Mouse (Mus musculus) right cerebral cortex, postnatal 4 days (tissue): ENCODE measurements around the gene Opa1.

Source experiments
- DNase-seq: peaks from one replicate; pipeline ENCODE4 v3.0.0-alpha.2; 2022

Gene Opa1

DNA sequence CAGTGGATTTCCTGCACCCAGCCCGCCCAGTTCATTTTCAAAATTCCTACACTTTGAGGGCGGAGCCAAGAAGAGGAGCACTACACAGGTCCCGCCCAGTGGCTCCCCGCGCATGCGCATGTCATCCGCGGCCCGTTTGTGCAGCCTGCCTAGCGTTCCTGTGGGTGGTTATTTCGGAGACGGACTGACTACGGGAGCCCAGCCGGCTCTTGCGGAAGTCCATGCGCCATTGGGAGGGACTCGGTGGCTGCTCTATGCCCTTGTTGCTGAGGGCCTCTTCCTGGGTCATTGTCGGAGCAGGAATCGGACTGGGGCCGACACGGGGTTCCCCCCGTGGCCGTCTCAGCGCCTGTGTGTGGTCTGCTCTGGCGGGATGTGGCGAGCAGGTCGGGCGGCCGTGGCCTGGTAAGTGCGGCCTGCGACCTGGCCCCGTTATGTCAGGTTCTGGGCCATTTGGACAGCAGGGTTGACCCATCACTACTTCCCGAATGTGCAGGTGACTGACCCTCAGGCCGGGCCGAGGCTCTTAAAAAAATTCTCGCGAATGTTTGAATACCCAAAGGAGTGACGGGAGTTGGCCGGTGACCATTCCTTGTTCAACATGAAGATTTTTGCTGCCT, at the start of gene Opa1:
Gene Opa1, plus strand, starts transcription at position 168 of the 620 bp plus-strand sequence.
- peak; percentile 97 for DNase-seq

DNA sequence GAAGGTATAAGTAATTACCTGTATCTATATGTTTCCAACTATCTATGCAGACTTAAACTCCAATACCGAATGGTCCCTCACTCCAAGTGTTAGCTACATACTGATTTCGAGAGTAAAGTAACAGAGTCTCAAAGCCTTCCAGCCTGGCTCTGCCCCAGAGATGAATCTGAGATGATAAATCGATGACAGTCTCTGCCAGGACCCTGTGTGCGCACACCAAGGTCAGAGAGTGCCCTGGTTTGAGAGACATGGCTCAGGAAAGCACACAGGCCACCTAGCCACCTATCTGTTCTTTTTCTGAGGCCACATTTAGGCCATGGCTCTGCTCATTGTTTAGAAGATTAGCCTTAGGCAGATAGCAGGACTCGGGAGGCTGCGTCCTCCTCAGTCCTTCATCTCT, 45.5 kb upstream of the Opa1 start:
- no peak for DNase-seq

DNA sequence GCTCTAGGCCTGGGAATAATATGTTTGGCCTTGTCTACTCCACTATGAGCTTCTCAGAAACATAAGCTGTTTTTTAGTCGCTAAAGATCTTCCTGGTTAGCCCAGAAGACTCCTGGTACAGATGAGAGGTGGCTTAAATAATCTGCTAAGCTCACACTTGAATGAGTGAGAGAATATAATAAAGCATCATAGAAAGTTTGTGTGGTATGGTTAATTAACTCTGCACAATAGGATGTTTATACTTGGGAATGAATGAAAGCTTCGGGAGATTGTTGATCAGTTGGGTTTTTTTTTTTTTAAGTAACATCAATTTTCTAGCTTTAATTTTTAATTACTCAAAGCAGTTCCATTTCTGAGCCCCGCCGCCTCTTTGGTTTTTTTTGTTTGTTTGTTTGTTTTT, 43.3 kb upstream of the Opa1 start:
- no peak for DNase-seq

DNA sequence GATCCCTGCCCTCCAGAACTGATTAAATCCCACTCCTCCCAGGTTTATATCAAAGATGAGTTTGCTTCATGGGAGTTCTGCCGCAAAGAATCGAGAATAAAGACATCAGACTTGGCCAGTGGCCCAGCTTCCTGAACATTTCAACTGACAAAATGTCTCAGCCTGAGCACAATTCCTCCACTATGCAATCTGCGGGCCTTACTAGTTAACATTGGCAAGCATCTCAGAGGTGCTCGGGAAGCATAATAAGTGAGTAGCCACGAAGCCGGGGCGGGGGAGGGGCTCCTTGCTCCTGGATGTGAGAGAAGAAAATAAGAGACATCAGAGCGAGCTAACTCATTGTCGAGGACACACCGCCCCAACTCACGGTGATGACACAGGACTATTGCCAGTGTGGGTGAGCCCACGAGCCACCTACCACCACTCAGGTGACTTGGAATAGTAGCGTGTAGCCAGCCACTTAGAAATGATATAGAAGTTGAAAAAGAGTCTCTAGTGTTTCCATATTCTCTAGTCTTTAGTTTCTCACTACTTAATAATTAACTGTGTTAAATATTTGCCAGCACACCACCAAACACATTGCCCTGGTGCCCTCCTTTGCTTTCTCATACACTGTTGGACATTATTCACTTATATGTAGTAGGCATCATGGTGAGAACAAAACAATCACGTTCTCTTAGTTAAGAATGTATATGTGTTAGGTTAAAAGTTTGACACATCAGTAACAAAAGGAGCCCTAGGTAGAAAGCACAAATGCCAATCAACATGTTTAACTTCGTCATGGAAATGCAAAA, 42.5 kb upstream of the Opa1 start:
- DNase-seq: peak; percentile 56

DNA sequence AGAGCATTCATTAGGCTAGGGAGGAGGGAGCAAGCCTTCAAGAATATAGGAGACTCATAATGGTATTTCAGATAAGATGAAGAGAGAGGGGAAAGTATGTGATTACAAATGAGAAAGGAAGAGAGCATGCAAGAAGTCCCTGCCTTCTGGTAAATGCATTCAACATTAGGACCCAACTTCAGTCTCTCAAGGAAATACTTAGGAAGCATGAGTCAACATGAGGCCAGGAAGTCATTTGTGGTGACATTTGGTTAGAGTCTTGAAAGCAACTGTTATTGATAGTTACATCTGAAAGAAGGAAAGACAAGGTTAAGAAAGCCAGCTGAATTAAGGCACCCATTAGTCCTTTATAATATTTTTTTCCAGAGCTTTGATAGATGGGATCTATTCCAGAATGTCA, 39.2 kb upstream of the Opa1 start:
- DNase-seq: no peak

DNA sequence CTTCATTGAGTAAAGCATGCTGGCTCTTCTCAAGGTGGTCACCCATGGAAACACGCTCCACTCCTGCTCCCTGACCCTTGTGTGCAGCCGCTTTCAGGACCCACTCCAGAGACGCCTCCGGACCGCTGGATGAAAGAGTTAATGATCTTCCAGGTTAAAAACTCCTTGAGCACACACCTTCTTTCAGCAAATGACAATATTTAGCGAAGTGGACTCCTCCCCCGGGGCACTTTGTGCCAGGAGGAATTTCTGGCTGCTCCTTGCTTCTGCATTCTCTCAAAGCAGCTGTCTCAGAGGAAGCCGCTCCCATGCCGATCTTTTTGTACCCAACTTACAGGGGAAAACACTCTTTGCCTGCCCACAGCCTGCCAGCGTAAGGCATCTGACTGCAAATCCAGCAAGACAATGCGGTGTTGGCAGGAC, 37.9 kb upstream of the Opa1 start:
- DNase-seq: peak; percentile 11

DNA sequence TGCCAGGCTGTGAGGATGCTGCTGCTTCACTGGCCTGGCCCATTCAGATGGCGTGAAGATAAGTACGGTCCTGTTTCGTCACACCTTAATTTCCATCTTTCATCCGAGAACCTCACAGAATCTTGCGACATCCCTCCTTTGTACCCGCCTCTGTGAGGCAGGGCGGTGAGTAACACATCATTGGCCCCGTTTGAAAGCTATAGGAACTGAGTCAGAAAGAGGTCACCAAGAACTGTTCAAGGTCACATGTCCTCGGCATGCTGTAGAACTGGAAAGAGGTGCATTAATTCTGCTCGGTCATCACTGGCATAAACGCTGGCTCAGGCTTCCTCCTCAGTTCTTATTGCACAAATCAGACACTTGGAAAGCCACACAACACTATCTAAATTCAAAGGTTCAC, 34.3 kb upstream of the Opa1 start, which contains the start of gene Atp13a4:
Gene Atp13a4, minus strand, starts transcription at position 36 of the 400 bp plus-strand sequence.
- DNase-seq: no peak

DNA sequence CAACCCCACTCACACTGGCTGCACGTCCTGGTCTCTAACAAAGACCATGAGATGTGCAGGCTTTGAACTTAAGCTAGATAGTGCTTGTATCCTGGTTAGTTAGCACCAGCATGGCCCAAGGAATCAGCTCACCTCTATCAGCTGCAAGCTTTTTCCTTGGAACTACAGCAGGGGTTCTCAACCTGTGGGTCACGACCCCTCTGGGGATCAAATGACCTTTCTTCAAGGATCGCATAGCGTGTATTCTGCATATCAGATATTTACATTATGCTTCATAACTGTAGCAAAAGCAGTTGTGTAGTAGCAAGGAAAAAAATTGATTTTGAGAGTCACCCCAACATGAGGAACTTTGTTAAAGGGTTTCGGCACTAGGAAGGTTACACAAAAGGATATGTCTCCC, 19.5 kb upstream of the Opa1 start:
- no peak for DNase-seq

DNA sequence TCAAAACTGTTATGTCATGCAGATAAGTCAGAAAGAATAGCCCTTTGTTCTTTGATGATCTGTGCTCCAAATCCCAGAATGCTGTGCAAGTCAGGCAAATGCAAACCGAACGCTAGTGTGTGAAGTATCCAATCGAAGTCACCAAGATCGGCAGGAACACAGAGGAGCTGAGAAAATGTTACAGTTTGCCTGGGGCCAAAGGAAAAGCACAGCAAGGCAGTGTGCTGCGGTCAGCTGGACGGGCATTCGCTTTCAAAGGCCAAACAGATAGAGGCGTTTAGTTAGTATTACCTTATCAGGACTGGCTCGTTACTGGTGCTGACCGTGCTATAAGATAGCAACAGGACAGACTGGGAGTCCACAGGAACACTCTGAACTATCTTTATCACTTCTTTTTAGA, 18.7 kb upstream of the Opa1 start:
- no peak for DNase-seq

DNA sequence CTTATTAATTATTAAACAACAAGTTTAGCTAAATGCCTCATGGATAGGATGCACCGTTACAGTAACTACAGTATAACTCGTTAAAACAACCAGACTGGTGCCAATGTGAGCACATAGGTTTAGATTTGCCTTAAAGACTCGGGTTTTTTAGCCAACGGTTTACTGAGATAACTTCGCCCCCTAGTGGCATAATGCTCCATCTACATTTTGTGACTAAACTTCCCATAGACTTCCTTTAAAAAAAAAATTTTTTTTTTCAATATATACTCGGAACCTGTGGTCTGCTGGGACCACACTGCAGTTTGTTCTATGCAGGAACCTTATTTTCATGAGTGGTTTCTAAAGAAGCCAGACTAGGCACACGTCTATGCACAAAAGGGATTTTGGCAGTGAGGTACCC, 18.3 kb upstream of the Opa1 start:
- DNase-seq: peak; percentile 33

DNA sequence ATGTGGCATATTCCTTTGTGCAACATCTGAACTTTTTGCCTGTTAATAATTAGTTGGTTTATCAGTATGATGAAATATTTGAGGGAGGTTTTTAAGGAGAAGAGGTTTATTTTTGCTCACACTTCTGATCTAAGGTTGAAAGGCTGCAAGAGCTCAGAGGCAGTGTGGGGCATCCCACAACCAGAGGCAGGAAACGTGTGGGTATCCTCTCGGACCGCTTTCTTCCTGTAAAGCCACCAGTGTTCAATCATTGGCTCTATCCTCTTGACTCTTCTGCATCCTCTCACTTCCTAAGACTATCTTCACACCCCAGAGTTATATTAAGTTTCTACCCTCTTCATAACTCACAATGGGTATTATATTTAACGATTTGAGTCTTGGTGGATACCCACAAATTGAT, 5.1 kb upstream of the Opa1 start:
- DNase-seq: no peak

DNA sequence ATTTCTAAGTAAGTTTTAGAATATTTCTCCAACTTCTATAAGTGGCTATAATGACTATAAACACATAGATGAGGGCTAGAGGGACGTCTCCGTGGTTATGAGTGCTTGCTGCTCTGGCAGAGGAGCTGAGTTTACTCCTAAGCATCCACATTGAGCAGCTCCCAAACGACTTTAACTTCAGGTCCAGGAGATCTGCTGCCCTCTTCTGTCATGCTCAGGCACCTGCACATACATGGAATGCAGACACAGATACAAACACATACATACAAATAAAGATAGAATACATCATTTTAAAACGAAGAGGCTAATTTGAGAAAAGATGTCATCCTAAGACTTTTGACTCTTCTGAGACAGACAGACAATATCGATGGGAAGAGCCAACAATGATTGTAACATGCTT, 3.5 kb upstream of the Opa1 start:
- peak; percentile 22 for DNase-seq

DNA sequence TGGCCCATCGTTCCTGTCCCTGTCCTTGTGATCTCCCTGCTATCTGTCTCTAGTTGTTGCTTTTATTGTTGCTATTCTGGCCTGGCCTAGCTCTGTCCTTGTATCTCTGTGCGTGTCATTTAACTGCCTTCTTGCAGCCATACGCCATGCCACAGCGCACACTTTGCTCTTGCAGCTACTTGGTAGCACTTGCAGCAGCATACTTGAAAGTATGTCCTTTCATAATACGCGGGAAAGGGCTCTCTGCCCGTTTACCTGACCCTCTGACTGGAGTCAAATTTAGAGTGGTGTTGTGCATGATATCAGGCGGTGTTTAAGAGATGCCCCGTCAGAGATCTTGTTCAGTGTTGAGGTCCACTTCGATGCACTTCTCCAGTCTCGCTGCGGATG, 648 bp downstream of the Opa1 start:
- peak; percentile 8 for DNase-seq

DNA sequence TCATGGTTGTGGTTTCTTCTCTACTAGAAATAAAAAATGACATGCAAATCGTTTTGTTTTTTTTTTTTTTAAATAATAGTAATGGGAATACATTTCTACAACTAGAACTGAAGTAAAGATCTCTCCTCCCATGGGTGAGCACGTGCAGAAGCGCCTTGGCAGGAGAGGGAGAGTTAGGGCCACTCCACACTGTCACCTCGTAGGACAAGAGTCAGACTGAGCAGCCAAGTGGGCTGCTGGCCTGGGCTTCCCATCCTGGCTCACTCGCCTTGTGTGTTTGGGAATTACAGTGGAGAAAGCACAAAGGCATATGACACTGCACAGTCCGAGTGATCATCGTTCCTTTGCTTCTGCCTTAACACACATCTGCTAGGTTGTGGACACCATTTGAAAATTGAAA, 13.0 kb downstream of the Opa1 start:
- no peak for DNase-seq

DNA sequence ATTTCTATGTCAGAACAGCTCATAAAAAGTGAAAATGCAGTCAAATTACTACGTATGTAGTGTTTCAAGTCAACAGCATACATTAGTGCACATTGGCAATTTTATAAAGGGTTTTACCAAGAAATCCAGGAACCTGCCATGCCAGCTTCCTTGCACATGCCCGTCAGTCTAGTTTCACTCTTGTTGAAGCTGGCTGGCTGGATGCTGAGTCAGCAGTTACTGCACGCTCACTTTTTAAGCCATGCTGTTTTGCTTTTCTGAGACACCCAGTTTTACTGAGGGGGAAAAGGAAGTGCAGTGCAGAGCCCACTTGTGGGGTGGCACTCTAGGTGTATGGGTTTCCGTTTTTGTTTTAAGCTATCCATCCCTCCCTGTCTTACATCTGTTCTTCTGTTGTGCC, 18.0 kb downstream of the Opa1 start:
- DNase-seq: no peak

DNA sequence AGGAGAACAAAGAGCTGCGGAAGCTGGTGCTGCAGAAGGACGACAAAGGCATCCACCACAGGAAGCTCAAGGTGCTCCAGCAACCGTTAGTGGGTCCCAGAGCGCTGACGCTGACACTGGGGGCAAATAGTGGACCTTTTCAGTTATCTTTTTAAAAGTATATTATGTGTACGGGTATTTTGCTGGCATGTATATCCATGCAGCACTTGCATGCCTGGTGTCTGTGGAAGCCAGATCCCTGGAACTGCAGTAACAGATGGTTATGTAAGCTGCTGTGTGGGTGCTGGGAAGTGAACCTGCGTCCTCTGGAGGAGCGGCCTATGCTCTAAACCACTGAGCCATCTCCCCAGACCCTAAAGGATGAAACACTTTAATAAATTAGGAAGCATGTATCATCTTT, 26.4 kb downstream of the Opa1 start:
- no peak for DNase-seq

DNA sequence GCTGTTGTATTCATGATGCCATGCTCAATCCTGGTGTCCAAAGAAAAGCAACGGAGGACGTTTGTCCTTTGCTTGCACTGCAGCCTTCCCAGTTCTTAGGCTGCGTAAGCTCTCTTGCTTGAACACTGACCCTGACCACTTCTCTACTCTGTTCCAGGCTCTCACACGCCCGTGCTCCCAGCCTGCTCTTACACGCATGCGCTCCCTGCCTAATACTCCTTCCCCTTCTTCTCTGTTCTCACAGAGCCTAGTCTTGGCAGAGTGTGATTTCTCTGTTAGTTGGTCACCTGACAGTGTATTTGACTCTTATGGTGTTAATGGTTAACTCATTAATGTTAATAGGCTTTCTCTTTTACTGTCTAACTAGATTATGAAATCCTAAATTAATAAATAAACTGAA, 28.0 kb downstream of the Opa1 start:
- no peak for DNase-seq

DNA sequence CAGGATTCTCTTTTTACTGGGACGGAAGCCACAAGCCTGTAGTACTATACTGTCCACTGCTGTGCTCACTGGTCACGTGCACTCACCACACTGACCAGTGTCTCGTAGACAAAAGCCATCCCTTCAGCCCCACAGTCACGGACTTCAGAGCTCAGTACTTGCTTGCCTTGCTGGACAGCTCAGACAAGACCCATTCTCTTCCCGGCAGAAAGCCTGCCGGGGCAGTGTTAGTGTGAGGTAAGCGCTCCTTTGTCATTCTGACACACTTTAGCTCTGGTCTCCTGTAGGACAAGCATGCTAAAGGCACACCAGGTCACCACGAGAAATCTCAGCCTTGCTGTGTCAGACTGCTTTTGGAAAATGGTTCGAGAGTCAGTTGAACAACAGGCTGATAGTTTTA, 35.6 kb downstream of the Opa1 start:
- DNase-seq: no peak

DNA sequence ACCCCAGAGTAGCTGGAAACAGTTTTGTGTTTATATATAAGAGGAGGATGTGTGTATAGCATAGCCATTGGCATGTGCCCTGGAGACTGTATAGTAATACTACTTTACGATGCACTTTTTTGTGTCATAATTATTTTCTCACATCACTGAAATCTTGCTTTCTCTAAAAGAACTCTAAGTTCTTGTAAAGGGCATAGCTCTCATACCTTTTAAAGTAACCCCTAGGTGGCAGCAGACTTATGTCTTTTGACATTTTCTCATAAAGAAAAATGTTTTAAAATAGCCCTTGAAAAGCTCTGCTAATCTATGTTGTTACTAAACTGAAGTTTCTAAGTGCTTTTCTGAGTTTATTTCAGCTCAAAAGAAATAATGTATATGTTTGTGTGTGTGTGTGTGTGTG, 49.9 kb downstream of the Opa1 start:
- DNase-seq: no peak

DNA sequence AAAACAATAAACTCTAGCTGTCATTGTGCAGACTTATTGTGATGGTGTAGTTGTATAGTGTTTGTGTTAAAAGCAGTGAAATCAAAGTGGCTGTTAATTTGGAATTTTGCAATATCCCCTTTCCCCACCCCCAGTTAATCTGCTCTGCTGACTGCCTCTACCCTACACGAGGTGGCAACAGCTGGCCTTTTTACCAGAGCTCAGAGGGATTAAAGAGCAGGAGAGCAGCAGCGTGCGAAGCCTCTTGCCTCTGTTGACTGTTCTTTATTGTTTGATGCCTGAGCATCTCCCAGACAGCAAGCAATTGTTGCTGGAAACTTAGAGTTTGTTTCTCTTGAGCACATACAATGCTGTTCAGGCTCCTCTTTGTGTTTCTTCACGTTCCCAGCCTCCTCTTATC, 56.6 kb downstream of the Opa1 start:
- no peak for DNase-seq

DNA sequence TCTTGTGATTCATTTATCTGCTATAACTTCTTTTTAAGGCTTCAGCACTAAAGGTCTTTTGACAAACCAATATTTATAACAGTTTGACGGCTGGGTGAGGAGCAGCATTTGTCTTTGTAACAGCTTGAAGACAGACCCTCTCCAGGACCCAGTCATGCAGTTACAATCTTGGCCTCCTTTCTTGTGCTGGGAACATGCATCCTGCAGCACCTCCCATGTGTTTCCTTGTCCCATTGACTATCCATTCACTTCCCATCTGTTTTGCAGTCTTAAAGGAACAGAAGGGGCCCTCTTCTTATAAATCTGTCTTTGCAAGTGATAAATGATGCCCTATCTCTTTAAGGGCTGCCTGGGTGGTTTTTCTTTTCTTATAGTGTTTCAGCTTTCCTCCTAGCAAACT, 63.2 kb downstream of the Opa1 start:
- no peak for DNase-seq

DNA sequence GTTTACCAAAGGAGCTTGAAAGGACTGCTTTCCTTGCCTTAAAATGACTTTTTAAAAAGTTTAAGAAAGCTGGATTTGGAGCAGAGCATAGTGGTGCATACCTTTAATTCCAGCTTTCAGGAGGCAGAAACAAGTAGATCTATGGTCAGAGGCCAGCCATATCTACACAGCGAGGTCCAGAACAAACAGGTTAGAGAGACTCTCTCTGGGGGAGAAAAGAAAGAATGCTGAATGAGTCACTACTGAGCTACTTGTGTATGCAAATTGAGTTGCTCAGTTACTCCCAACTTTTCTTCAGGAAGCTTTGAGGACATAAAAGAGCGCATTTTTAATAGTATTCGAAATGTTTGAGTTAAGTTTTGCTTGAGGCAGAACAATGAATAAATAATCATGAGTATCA, 65.7 kb downstream of the Opa1 start:
- DNase-seq: no peak

DNA sequence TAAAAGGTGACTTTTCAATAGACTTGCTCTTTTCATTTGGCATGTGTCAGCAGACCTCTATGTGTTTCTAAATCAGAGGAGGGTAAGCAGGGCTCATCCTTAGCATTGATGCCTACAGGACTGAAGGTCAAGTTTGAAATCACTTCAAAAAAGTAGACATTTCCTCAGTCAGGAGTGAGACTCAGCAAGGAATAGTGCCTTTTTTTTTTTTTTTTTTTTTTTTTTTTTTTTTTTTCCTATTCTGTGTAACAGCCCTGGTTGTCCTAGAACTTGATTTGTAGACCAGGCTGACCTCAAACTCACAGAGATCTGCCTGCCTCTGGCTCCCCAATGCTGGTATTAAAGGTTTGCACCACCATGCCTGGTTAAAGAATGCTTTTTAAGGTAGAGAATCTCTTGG, 67.1 kb downstream of the Opa1 start:
- no peak for DNase-seq

DNA sequence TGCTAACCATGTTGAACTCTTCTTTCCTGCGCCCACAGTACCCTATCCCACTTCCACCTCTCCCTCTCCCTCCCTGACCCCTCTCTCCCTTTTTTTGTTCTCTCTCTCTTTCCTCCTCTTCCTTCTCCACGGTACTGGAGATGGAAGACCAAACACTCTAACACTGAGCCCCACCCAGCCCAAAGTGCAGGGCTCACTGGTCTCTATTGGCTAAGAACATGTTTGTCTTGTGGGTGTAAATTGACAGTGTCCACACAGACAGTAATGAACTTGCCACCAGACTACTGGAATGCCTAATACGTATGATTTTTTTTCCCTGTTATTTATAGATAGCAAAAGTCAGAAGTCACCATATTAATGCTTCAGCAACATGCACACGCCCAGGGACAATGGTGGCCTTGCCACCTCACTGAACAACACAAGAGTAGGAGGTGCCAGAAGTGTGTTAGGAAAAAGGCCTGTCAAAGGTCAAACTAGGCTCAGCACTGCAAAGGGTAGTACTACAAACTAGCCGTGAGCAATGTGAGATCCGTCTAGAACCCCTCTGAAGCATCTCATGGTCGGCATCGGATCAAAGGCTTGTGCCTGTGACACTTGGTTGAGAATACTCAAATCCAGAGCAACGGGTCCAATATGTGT, 77.2 kb downstream of the Opa1 start:
- no peak for DNase-seq
